Mouse (Mus musculus): ENCODE measurements at regions not wholly inside any gene's neighbourhood (a gene's known extent, or its start where the extent isn't known, plus 50 kb on each side); places are given as distances from the start of the nearest gene placed in this dataset.

- Histone ChIP-seq H3K9me3 (no peaks in the 10 kb centered on the region), H3K27me3 (no peaks in the 10 kb centered on the region), H3K4me2 (replicated peaks) (no peak overlapping the region), H3K27ac (0 out of 2 replicates have a peak overlapping the region, but pooled peaks have one; percentile 52), H3K4me3 (no peak overlapping the region), H3K4me1 (peaks cover 39% of the 10 kb centered on the region), H3K36me3 (no peaks in the 10 kb centered on the region), H3K9ac (no peak overlapping the region)
- ATAC-seq (ENCODE audit: low FRiP score, low read depth) = peak; percentile 80
- 45% methylated on average over 3 of the region's 3 CpGs for WGBS
Observed at GRCm38 (mm10) chr14:54110971-54111370, 142.9 kb downstream of the Dad1 start.

GRCm38 (mm10) chr14:54109129-54109528, 144.8 kb downstream of the Dad1 start:
- Histone ChIP-seq H3K27me3 (no peaks in the 10 kb centered on the region), H3K9me3 (no peaks in the 10 kb centered on the region), H3K4me3 (no peak overlapping the region), H3K4me2 (replicated peaks) (no peak overlapping the region), H3K4me1 (peaks cover 39% of the 10 kb centered on the region), H3K9ac (no peak overlapping the region), H3K27ac (no peak overlapping the region), H3K36me3 (no peaks in the 10 kb centered on the region)
- 93% methylated on average over 1 of the region's 1 CpGs for WGBS
- ATAC-seq (ENCODE audit: low FRiP score, low read depth) = no peak

- Histone ChIP-seq H3K27me3 (no peaks in the 10 kb centered on the region), H3K4me3 (no peak overlapping the region), H3K9me3 (no peaks in the 10 kb centered on the region), H3K27ac (0 out of 2 replicates have a peak overlapping the region, but pooled peaks have one; percentile 22), H3K36me3 (no peaks in the 10 kb centered on the region), H3K9ac (no peak overlapping the region), H3K4me1 (peaks cover 39% of the 10 kb centered on the region), H3K4me2 (replicated peaks) (no peak overlapping the region)
- peak; percentile 42; the same call in 1 of the 2 replicates for ATAC-seq (ENCODE audit: low FRiP score, low read depth)
- WGBS = 18% methylated on average over 9 of the region's 9 CpGs
Observed at GRCm38 (mm10) chr14:54108311-54109074, 145.4 kb downstream of the Dad1 start.

GRCm38 (mm10) chr14:54107204-54107796, 146.6 kb downstream of the Dad1 start:
- Histone ChIP-seq H3K9me3 (no peaks in the 10 kb centered on the region), H3K27ac (no peak overlapping the region), H3K9ac (no peak overlapping the region), H3K36me3 (no peaks in the 10 kb centered on the region), H3K4me2 (replicated peaks) (no peak overlapping the region), H3K4me1 (peaks cover 39% of the 10 kb centered on the region), H3K4me3 (no peak overlapping the region), H3K27me3 (no peaks in the 10 kb centered on the region)
- 63% methylated on average over 7 of the region's 7 CpGs for WGBS
- no peak for ATAC-seq (ENCODE audit: low FRiP score, low read depth)

GRCm38 (mm10) chr14:54104243-54104642, 149.7 kb downstream of the Dad1 start:
- H3K4me2 ChIP-seq (replicated peaks) = no peak overlapping the region
- ATAC-seq (ENCODE audit: low FRiP score, low read depth) = no peak
- H3K27ac ChIP-seq = no peak overlapping the region
- peaks cover 25% of the 10 kb centered on the region for H3K4me1 ChIP-seq
- H3K27me3 ChIP-seq = no peaks in the 10 kb centered on the region
- no peaks in the 10 kb centered on the region for H3K36me3 ChIP-seq
- no peak overlapping the region for H3K9ac ChIP-seq
- no peaks in the 10 kb centered on the region for H3K9me3 ChIP-seq
- WGBS = 76% methylated on average over 6 of the region's 6 CpGs
- no peak overlapping the region for H3K4me3 ChIP-seq

- no peak for ATAC-seq (ENCODE audit: low FRiP score, low read depth)
- no peak overlapping the region for H3K4me3 ChIP-seq
Observed at GRCm38 (mm10) chr14:54103541-54103940, 150.4 kb downstream of the Dad1 start.

GRCm38 (mm10) chr14:54103115-54103514, 150.8 kb downstream of the Dad1 start:
- Histone ChIP-seq H3K4me3 (no peak overlapping the region), H3K4me2 (replicated peaks) (no peak overlapping the region), H3K9ac (no peak overlapping the region), H3K36me3 (no peaks in the 10 kb centered on the region), H3K27ac (no peak overlapping the region), H3K4me1 (peaks cover 18% of the 10 kb centered on the region), H3K9me3 (no peaks in the 10 kb centered on the region), H3K27me3 (no peaks in the 10 kb centered on the region)
- WGBS = 62% methylated on average over 3 of the region's 3 CpGs
- ATAC-seq (ENCODE audit: low FRiP score, low read depth) = no peak

More at GRCm38 (mm10) chr14:54103541-54103940, 150.4 kb downstream of the Dad1 start:
- Histone ChIP-seq H3K27me3 (no peaks in the 10 kb centered on the region), H3K27ac (no peak overlapping the region), H3K4me1 (peaks cover 18% of the 10 kb centered on the region), H3K9me3 (no peaks in the 10 kb centered on the region), H3K9ac (no peak overlapping the region), H3K36me3 (no peaks in the 10 kb centered on the region), H3K4me2 (replicated peaks) (no peak overlapping the region)
- 73% methylated on average over 5 of the region's 5 CpGs for WGBS

- ATAC-seq (ENCODE audit: low FRiP score, low read depth) = no peak
- H3K27ac ChIP-seq = no peak overlapping the region
- H3K4me2 ChIP-seq (replicated peaks) = no peak overlapping the region
- H3K4me1 ChIP-seq = peaks cover 24% of the 10 kb centered on the region
- no peak overlapping the region for H3K9ac ChIP-seq
- H3K4me3 ChIP-seq = no peak overlapping the region
- 44% methylated on average over 3 of the region's 3 CpGs for WGBS
- H3K27me3 ChIP-seq = no peaks in the 10 kb centered on the region
- H3K9me3 ChIP-seq = no peaks in the 10 kb centered on the region
- H3K36me3 ChIP-seq = no peaks in the 10 kb centered on the region
Observed at GRCm38 (mm10) chr14:54101775-54102174, 152.1 kb downstream of the Dad1 start.

GRCm38 (mm10) chr14:54099360-54099759, 154.5 kb downstream of the Dad1 start:
- no peak overlapping the region for H3K4me2 ChIP-seq (replicated peaks)
- no peaks in the 10 kb centered on the region for H3K9me3 ChIP-seq
- WGBS = 90% methylated on average over 6 of the region's 6 CpGs
- no peak overlapping the region for H3K27ac ChIP-seq
- no peaks in the 10 kb centered on the region for H3K27me3 ChIP-seq
- no peak for ATAC-seq (ENCODE audit: low FRiP score, low read depth)
- peaks cover 24% of the 10 kb centered on the region for H3K4me1 ChIP-seq
- H3K9ac ChIP-seq = no peak overlapping the region
- no peak overlapping the region for H3K4me3 ChIP-seq
- no peaks in the 10 kb centered on the region for H3K36me3 ChIP-seq

- Histone ChIP-seq H3K36me3 (no peaks in the 10 kb centered on the region), H3K4me2 (replicated peaks) (no peak overlapping the region), H3K4me3 (no peak overlapping the region), H3K9me3 (no peaks in the 10 kb centered on the region), H3K27me3 (no peaks in the 10 kb centered on the region), H3K9ac (no peak overlapping the region), H3K27ac (no peak overlapping the region), H3K4me1 (peaks cover 24% of the 10 kb centered on the region)
- ATAC-seq (ENCODE audit: low FRiP score, low read depth) = no peak
- 66% methylated on average over 10 of the region's 10 CpGs for WGBS
Observed at GRCm38 (mm10) chr14:54098122-54098775, 155.7 kb downstream of the Dad1 start.

GRCm38 (mm10) chr14:54097026-54097425, 156.9 kb downstream of the Dad1 start:
- no peak overlapping the region for H3K27ac ChIP-seq
- no peak overlapping the region for H3K4me2 ChIP-seq (replicated peaks)
- H3K27me3 ChIP-seq = no peaks in the 10 kb centered on the region
- H3K4me1 ChIP-seq = peaks cover 21% of the 10 kb centered on the region
- no peak overlapping the region for H3K4me3 ChIP-seq
- no peaks in the 10 kb centered on the region for H3K9me3 ChIP-seq
- H3K36me3 ChIP-seq = no peaks in the 10 kb centered on the region
- H3K9ac ChIP-seq = no peak overlapping the region
- WGBS = 20% methylated on average over 2 of the region's 2 CpGs
- no peak for ATAC-seq (ENCODE audit: low FRiP score, low read depth)

GRCm38 (mm10) chr14:54092444-54092843, 161.5 kb downstream of the Dad1 start:
- no peak overlapping the region for H3K4me2 ChIP-seq (replicated peaks)
- H3K27me3 ChIP-seq = no peaks in the 10 kb centered on the region
- no peak overlapping the region for H3K9ac ChIP-seq
- H3K27ac ChIP-seq = no peak overlapping the region
- H3K4me3 ChIP-seq = no peak overlapping the region
- H3K4me1 ChIP-seq = peaks cover 5% of the 10 kb centered on the region
- H3K9me3 ChIP-seq = no peaks in the 10 kb centered on the region
- H3K36me3 ChIP-seq = no peaks in the 10 kb centered on the region
- WGBS = 92% methylated on average over 6 of the region's 6 CpGs
- no peak for ATAC-seq (ENCODE audit: low FRiP score, low read depth)

All from limb, embryonic 13.5 days (tissue).